Mouse (Mus musculus) bone marrow, adult 2 months (tissue): Measurements from ENCODE around the gene Ccdc9. TPM values are rescaled to one million over a fixed set of nuclear protein-coding genes. Genes with fewer than 3 reads are reported as not detected.
"Not testable (repeated sequence)": the region's sequence is repeated elsewhere in the genome, so short reads cannot be mapped to it uniquely, and the experiment has no call there.

ENCODE experiments used
- H3K27ac ChIP-seq: fragments of 200-500 bp; 2 replicates; pipeline ENCODE4 v1.5.1; 2012; ENCODE audit warnings: low read depth, mild to moderate bottlenecking, control low read depth, inconsistent platforms, low read length; ENCODE audit not compliant: control insufficient read depth, poor library complexity, insufficient read depth
- H3K4me1 ChIP-seq: fragments of 200-500 bp; 2 replicates; pipeline ENCODE4 v1.6.1; 2011; ENCODE audit warnings: low read length; ENCODE audit not compliant: control insufficient read depth, insufficient read depth
- H3K4me3 ChIP-seq: fragments of 200-500 bp; replicated peaks from 2 replicates; pipeline ENCODE3; 2011; ENCODE audit warnings: mild to moderate bottlenecking, low read depth, low read length, control low read depth; ENCODE audit not compliant: control insufficient read depth
- CTCF ChIP-seq: fragments of 200-500 bp; IDR thresholded peaks from 2 replicates; pipeline ENCODE4 v1.5.1; 2011; ENCODE audit warnings: low read length, control low read depth; ENCODE audit not compliant: control insufficient read depth, insufficient read depth
- POLR2A ChIP-seq: fragments of 200-500 bp; IDR thresholded peaks from 2 replicates; pipeline ENCODE4 v1.6.1; 2011; ENCODE audit warnings: low read depth, mild to moderate bottlenecking, control low read depth, low read length, borderline replicate concordance; ENCODE audit not compliant: control insufficient read depth
- WGBS: fragments of 180-500 bp; shearing (Covaris S2); methylation state at CpG from one replicate; pipeline ENCODE4 v1.1.7; 2018; 5-methylcytosine and 5-hydroxymethylcytosine counted together
- polyA plus RNA-seq: library from polyadenylated mRNA; stranded (reverse); fragments of >200 nt; gene quantifications from 2 replicates; pipeline ENCODE4 v1.2.4, GENCODE M21; 2011; ENCODE audit warnings: low replicate concordance; ENCODE audit not compliant: missing spikeins, insufficient read depth, insufficient read length

Ccdc9 gene
- polyA plus RNA-seq, 1 experiment: 194 TPM

- H3K4me1 ChIP-seq: peaks cover 10% of the 10 kb centered on the region
- WGBS: 1% methylated on average over 53 of the region's 56 CpGs
- H3K27ac ChIP-seq: peak overlapping the region; percentile 94
- H3K4me3 ChIP-seq: peak overlapping the region; percentile 93
- TF ChIP-seq POLR2A (no peak), CTCF (peak; percentile 75)
Measured at GRCm38 (mm10) chr7:16310020-16310520, 23.5 kb upstream of the Ccdc9 start.

DNA sequence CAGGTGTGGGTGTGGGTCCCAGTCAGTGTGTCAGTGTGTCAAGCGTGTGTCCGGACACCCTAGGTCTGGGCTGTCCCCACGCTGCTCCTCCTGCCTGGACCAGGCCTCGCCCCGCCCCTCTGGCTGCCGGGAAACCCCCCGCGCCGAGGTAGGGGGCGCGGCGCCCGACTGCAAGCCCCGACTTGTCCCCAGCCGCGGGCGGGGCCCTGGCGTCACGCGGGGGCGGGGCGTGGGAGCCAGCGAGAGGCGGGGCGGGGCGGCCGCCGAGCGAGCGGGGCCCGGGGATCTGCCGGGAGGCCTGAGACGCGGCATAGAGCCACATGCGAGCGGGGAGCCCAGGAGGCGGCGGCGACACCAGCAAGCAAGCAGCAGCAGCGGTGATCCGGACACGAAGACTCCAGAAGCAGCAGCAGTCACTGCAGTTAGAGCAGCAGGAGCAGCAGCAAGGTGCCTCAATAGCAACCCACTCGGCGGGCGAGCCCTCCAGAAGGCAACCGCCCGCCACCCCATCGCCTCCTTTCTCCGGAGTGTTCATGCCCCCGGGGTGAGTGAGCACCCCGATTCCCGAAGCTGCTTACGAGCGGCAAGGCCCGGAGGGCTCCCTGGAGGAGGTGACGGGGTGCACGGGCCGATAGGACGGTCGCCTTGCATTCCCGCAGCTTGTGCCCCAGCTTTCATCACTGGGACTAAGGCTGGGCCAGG lies 22.9 kb upstream of the Ccdc9 start:
- Histone ChIP-seq H3K27ac (peak overlapping the region; percentile 94), H3K4me3 (peak overlapping the region; percentile 93), H3K4me1 (peaks cover 10% of the 10 kb centered on the region)
- WGBS: under 1% methylated on average over 61 of the region's 61 CpGs
- no peak for TF ChIP-seq CTCF
- TF ChIP-seq POLR2A: no peak

- H3K27ac ChIP-seq: peak overlapping the region; percentile 71
- peaks cover 10% of the 10 kb centered on the region for H3K4me1 ChIP-seq
- WGBS: 8% methylated on average over 16 of the region's 16 CpGs
- TF ChIP-seq POLR2A (no peak), CTCF (no peak)
- H3K4me3 ChIP-seq: peak overlapping the region; percentile 63
Measured at GRCm38 (mm10) chr7:16308555-16309317, 22.1 kb upstream of the Ccdc9 start.

DNA sequence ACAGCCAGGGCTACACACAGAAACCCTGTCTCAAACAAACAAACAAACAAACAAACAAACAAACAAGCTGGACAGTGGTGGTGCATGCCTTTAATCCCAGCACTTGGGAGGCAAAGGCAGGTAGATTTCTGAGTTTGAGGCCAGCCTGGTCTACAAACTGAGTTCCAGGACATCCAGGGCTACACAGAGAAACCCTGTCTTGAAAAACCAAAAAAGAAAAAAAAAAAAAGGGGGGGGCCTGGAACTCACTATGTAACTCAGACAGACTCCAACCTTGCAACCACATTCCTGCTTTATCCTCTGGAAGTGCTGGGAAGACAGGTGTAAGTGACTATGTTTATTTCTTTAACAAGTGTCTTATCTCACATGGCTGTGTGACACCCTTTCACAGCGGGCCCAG lies 21.5 kb upstream of the Ccdc9 start, which contains the start of gene Bbc3:
TSS of gene Bbc3 (plus strand) at position 301 of the 400 bp plus-strand sequence.
- Histone ChIP-seq H3K4me3 (peak within 1 kb of the TSS; percentile 63), H3K27ac (peak within 1 kb of the TSS; percentile 71)
- H3K4me1 ChIP-seq: not testable (repeated sequence)
- WGBS: 20% methylated on average over 1 of the region's 1 CpGs

DNA sequence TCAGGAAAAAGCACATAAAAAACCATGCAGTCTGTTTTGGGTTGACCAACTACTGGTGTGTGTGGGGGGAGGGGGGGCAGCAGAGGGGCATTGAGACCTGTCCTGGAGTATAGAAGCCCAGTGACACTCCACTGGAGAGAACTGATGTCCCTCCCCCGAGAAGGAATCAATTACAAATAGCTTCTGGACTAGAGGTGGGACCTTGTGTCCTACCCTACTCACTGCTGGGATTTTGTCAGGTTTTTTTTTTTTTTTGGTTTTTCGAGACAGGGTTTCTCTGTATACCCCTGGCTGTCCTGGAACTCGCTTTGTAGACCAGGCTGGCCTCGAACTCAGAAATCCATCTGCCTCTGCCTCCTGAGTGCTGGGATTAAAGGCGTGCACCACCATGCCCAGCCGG lies 20.5 kb upstream of the Ccdc9 start:
- not testable (repeated sequence) for H3K4me3 ChIP-seq, H3K4me1 ChIP-seq, H3K27ac ChIP-seq
- 59% methylated on average over 6 of the region's 6 CpGs for WGBS

DNA sequence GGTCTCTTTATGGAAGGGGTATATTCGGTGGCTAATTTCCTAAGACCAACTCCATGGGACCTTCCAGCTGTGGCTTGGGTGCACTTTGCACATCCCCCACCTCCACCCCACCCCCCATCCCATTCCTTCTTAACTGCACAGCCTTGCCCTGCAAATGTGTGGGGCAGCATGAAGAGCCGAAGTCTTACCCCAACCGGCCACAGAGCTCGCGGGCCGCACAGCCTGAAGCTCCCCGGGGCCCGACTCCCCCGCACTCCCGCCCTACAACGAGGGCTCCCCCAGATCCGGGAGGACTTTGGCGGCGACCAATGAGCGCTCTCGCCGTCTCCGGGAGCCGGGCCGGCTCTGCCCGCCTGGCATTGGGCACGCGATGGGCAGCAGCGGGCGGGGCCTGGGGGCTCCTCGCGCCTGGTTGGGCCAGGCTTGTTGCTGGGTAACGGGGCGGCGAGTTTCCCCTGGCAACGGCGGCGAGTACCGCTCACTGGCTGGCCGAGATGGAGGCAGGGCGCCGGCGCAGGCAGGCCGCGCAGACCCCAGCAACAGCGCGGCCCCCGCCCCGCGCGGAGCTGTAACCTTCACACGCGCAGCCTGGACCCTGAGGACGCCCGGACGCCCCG lies 12.9 kb upstream of the Ccdc9 start:
- WGBS: 1% methylated on average over 52 of the region's 52 CpGs
- Histone ChIP-seq H3K4me3 (no peak overlapping the region), H3K4me1 (peaks cover 10% of the 10 kb centered on the region), H3K27ac (no peak overlapping the region; the same call in 1 of the 2 replicates)
- TF ChIP-seq CTCF: no peak
- TF ChIP-seq POLR2A: no peak

- TF ChIP-seq POLR2A (no peak), CTCF (no peak)
- WGBS: 85% methylated on average over 5 of the region's 5 CpGs
- H3K27ac ChIP-seq: no peak overlapping the region
- peaks cover 10% of the 10 kb centered on the region for H3K4me1 ChIP-seq
- H3K4me3 ChIP-seq: no peak overlapping the region
Measured at GRCm38 (mm10) chr7:16298927-16299326, 12.3 kb upstream of the Ccdc9 start.

DNA sequence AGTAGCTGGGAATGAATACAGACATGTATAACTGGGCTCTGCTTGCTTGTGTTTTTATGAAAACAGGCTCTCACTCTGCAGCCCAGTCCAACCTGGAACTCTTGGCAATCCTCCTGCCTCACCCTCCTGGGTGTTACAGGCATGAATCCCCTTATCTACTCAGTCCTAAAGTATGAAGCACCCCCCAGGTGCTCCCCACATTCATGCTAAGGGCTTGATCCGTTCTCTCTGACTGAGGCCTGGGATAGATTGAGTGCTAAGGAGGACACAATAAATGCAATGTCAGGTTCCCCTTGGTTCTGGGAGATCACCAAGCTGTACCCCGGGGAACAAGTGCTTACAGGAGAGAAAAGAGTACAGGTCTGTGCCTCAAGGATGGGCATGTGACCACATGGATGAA lies 11.0 kb upstream of the Ccdc9 start:
- 80% methylated on average over 2 of the region's 2 CpGs for WGBS
- Histone ChIP-seq H3K27ac (no peak overlapping the region), H3K4me1 (peaks cover 10% of the 10 kb centered on the region), H3K4me3 (no peak overlapping the region)
- TF ChIP-seq POLR2A: no peak
- no peak for TF ChIP-seq CTCF
